8 mouse cellular contexts compared by ENCODE assay signal in the genomic region with DNA sequence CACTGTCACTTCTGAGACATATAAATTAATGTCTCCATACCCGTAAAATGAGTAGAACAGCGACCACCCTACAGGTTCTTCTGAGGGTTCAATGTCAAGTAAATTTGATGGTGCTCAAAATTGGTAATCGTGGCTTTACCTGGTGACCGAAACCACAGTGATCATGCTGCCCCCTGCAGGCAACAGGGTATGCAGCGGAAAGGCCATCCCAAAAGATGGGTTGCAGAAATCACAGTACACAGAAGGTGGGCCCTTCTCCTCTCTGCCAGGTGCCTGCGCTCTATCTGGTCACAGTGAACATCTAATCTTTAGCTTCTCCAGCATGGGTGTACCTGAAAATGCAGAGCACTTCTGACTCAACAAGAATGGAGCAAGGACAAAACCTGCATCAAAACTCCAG. TPM values are rescaled to one million over a fixed set of nuclear protein-coding genes. Genes with fewer than 3 reads are reported as not detected.
DNase-seq lines count a peak whose midpoint lies in the region; ATAC-seq and TF ChIP-seq lines count a peak whose summit lies in the region.

No protein-coding gene starts in this region.

- H3K4me3 ChIP-seq in forebrain, postnatal 0 days (ENCODE audit: low read depth, low read length): no peak overlapping the region
- no peak overlapping the region for H3K4me3 ChIP-seq in forebrain, embryonic 15.5 days
- no peak overlapping the region for H3K4me3 ChIP-seq in lung, adult 2 months (replicated peaks; ENCODE audit: extremely low read depth, low read depth, low read length)

- intact Hi-C loops in heart, postnatal 14 days (cut with DNase I): loop anchor here (2.0 kb wide), 1 partner anchor 47 kb away; no protein-coding TSS in a partner anchor

- no peak overlapping the region for H3K9ac ChIP-seq in forebrain, postnatal 0 days
- no peak overlapping the region for H3K9ac ChIP-seq in forebrain, embryonic 15.5 days (replicated peaks)

- 79% methylated on average over 6 of the region's 6 CpGs for whole genome bisulfite sequencing in forebrain, postnatal 0 days
- WGBS in forebrain, embryonic 15.5 days: 82% methylated on average over 6 of the region's 6 CpGs
- 75% methylated on average over 6 of the region's 6 CpGs for WGBS in lung, adult 2 months

- no peak overlapping the region for H3K4me2 ChIP-seq in forebrain, postnatal 0 days (ENCODE audit: low read depth)
- H3K4me2 ChIP-seq in forebrain, embryonic 15.5 days (replicated peaks): no peak overlapping the region

- peak; percentile 86 for TF ChIP-seq CTCF in forebrain, postnatal 0 days (IDR thresholded peaks at IDR 0.05; ENCODE audit: low read depth)
- peak; percentile 82 for TF ChIP-seq CTCF in lung, adult 2 months (IDR thresholded peaks at IDR 0.05; ENCODE audit: insufficient read depth, low read length)

- no peaks in the 10 kb centered on the region for H3K4me1 ChIP-seq in forebrain, postnatal 0 days (ENCODE audit: insufficient read depth)
- H3K4me1 ChIP-seq in forebrain, embryonic 15.5 days: no peaks in the 10 kb centered on the region
- peaks cover 5% of the 10 kb centered on the region for H3K4me1 ChIP-seq in lung, adult 2 months (ENCODE audit: control insufficient read depth, insufficient read depth, low read length)

- H3K27me3 ChIP-seq in forebrain, postnatal 0 days (ENCODE audit: insufficient read depth, low read length): no peaks in the 10 kb centered on the region
- no peaks in the 10 kb centered on the region for H3K27me3 ChIP-seq in forebrain, embryonic 15.5 days

- TF ChIP-seq POLR2A in lung, adult 2 months (IDR thresholded peaks at IDR 0.05; ENCODE audit: borderline replicate concordance, extremely low read depth, low read depth, low read length): no peak

- no peaks in the 10 kb centered on the region for H3K9me3 ChIP-seq in forebrain, postnatal 0 days (ENCODE audit: low read length)
- H3K9me3 ChIP-seq in forebrain, embryonic 15.5 days: no peaks in the 10 kb centered on the region

- peak; percentile 67 for DNase-seq in forebrain, postnatal 0 days
- DNase-seq in ovary, postnatal 10 days (ENCODE audit: low spot score): peak; percentile 24
- no peak for DNase-seq in ovary, adult 18-20 months (ENCODE audit: low spot score)
- DNase-seq in cerebellum, adult 11-12 months: peak; percentile 9
- DNase-seq in heart, postnatal 14 days: peak; percentile 40 to 67
- DNase-seq in lung, adult 2 months: peak; percentile 58
- DNase-seq in thymus, postnatal 36 days: peak; percentile 17 to 18

- peaks cover 32% of the 10 kb centered on the region for H3K36me3 ChIP-seq in forebrain, postnatal 0 days (ENCODE audit: insufficient read depth)
- peaks cover 25% of the 10 kb centered on the region for H3K36me3 ChIP-seq in forebrain, embryonic 15.5 days

- no peak overlapping the region for H3K27ac ChIP-seq in forebrain, postnatal 0 days (ENCODE audit: low read depth, low read length)
- H3K27ac ChIP-seq in forebrain, embryonic 15.5 days (replicated peaks): no peak overlapping the region

- ATAC-seq in forebrain, postnatal 0 days: no peak
- no peak for ATAC-seq in forebrain, embryonic 15.5 days (replicated peaks)

RNA-seq across cellular contexts. Expression of gene P4ha3, which starts 40.2 kb away (rescaled TPM):
- 3.1 and 7.3 TPM in 2 replicates for total RNA-seq in forebrain, postnatal 0 days (2014; rRNA removed)
- 2.2 and 3.0 TPM in 2 replicates for polyA plus RNA-seq in forebrain, postnatal 0 days (2015; fragmentation: Nextera tagmentation; extraction: Ambion mirVana)
- 2.4 and 2.7 TPM in 2 replicates for polyA plus RNA-seq in forebrain, embryonic 15.5 days (2015; fragmentation: Nextera tagmentation; extraction: Ambion mirVana)
- total RNA-seq in heart, postnatal 14 days (2021): 1 to 10 TPM in 1 of 2 experiments, under 1 TPM in 1; 0.80 to 1.1 TPM
- 0.77 and 1.2 TPM in 2 replicates for polyA plus RNA-seq in lung, adult 2 months (2012; rRNA removed)

RNA-seq across cellular contexts. Expression of gene C2cd3, which starts 46.6 kb away (rescaled TPM):
- total RNA-seq in forebrain, postnatal 0 days (2014; rRNA removed): 20.1 and 21.8 TPM in 2 replicates
- polyA plus RNA-seq in forebrain, postnatal 0 days (2015; fragmentation: Nextera tagmentation; extraction: Ambion mirVana): 5.9 and 8.9 TPM in 2 replicates
- polyA plus RNA-seq in forebrain, embryonic 15.5 days (2015; fragmentation: Nextera tagmentation; extraction: Ambion mirVana): 28.8 and 29.7 TPM in 2 replicates
- 10 to 100 TPM; 10.2 to 12.9 TPM for total RNA-seq in heart, postnatal 14 days (2021)
- 14.7 and 16.6 TPM in 2 replicates for polyA plus RNA-seq in lung, adult 2 months (2012; rRNA removed)

RNA-seq across cellular contexts. Expression of gene Ppme1, which starts 46.6 kb away (rescaled TPM):
- total RNA-seq in forebrain, postnatal 0 days (2014; rRNA removed): 114 and 122 TPM in 2 replicates
- polyA plus RNA-seq in forebrain, postnatal 0 days (2015; fragmentation: Nextera tagmentation; extraction: Ambion mirVana): 142 and 155 TPM in 2 replicates
- polyA plus RNA-seq in forebrain, embryonic 15.5 days (2015; fragmentation: Nextera tagmentation; extraction: Ambion mirVana): 145 and 155 TPM in 2 replicates
- 10 to 100 TPM; 37.8 to 44.0 TPM for total RNA-seq in heart, postnatal 14 days (2021)
- polyA plus RNA-seq in lung, adult 2 months (2012; rRNA removed): 77.0 and 93.3 TPM in 2 replicates
